Mouse (Mus musculus): ENCODE results near the gene 5730455P16Rik.

GRCm38 (mm10) chr11:80382626-80383018 lies 4.8 kb upstream of the 5730455P16Rik start:
- TF ChIP-seq CTCF (IDR thresholded peaks at IDR 0.05; ENCODE audit: extremely low read depth, insufficient read depth, low read length) (no peak), POLR2A (IDR thresholded peaks at IDR 0.05; ENCODE audit: extremely low read depth, insufficient read depth, low read length) (no peak)
